Mouse (Mus musculus) granulocyte monocyte progenitor cell, adult 5-6 weeks (primary cell): Measurements from ENCODE around the gene Olfr119. TPM values are rescaled to one million over a fixed set of nuclear protein-coding genes. Genes with fewer than 3 reads are reported as not detected.
"Not testable (repeated sequence)": the region's sequence is repeated elsewhere in the genome, so short reads cannot be mapped to it uniquely, and the experiment has no call there.

Experiments used
- ATAC-seq: replicated peaks from 2 replicates; pipeline ENCODE4 v1.8.0; 2016; ENCODE audit warnings: mild to moderate bottlenecking, moderate TSS enrichment, inconsistent platforms; ENCODE audit not compliant: poor library complexity, severe bottlenecking
- total RNA-seq, 2 experiments: library from RNA; stranded (forward) in 1 of 2; stranded (reverse) in 1 of 2; fragments of 200-712, 200-1000 nt in 1 of 2; fragments of >200 nt in 1 of 2; fragmentation: Nextera tagmentation in 1 of 2; gene quantifications; 2 replicates each; pipeline ENCODE4 v1.2.3; 2014 to 2017

Gene Olfr119
- total RNA-seq (2014; fragmentation: Nextera tagmentation), result not detected in 2 replicates
- total RNA-seq (2017), result not detected in 2 replicates

GRCm38 (mm10) chr17:37696264-37696663 is at the start of gene Olfr119:
Olfr119 (plus strand) TSS chr17:37696564.
- not testable (repeated sequence) for ATAC-seq

- no peak for ATAC-seq
These were observed 32.7 kb upstream of the Olfr119 start, which contains the start of gene Olfr117 for GRCm38 (mm10) chr17:37663682-37664081. Olfr117 (minus strand) TSS chr17:37663782.

GRCm38 (mm10) chr17:37666688-37667087 is 29.7 kb upstream of the Olfr119 start, which contains the start of gene Olfr118:
Olfr118 (plus strand) TSS chr17:37666988.
- no peak for ATAC-seq

GRCm38 (mm10) chr17:37721508-37721907 is 25.1 kb downstream of the Olfr119 start, which contains the start of gene Olfr120:
Olfr120 (plus strand) TSS chr17:37721808.
- ATAC-seq, result no peak

GRCm38 (mm10) chr17:37738070-37738469 is 41.7 kb downstream of the Olfr119 start:
- ATAC-seq, result no peak

Other genes starting within 250 kb of the Olfr119 start
- not detected in 2 replicates for gene Olfr109, start 237.6 kb upstream of the Olfr119 start, total RNA-seq (2014; fragmentation: Nextera tagmentation)
- gene Olfr109, start 237.6 kb upstream of the Olfr119 start, total RNA-seq (2017), result not detected in 2 replicates
- gene H2-M2, start 213.0 kb upstream of the Olfr119 start, total RNA-seq (2014; fragmentation: Nextera tagmentation), result not detected in 2 replicates
- gene H2-M2, start 213.0 kb upstream of the Olfr119 start, total RNA-seq (2017), result not detected in 2 replicates
- not detected in 2 replicates for gene Olfr110, start 204.1 kb upstream of the Olfr119 start, total RNA-seq (2014; fragmentation: Nextera tagmentation)
- gene Olfr110, start 204.1 kb upstream of the Olfr119 start, total RNA-seq (2017), result not detected in 2 replicates
- not detected in 2 replicates for gene Olfr111, start 188.5 kb upstream of the Olfr119 start, total RNA-seq (2014; fragmentation: Nextera tagmentation)
- gene Olfr111, start 188.5 kb upstream of the Olfr119 start, total RNA-seq (2017), result not detected in 2 replicates
- gene Olfr112, start 127.1 kb upstream of the Olfr119 start, total RNA-seq (2014; fragmentation: Nextera tagmentation), result not detected in 2 replicates
- not detected in 2 replicates for gene Olfr112, start 127.1 kb upstream of the Olfr119 start, total RNA-seq (2017)
- gene Olfr113, start 118.9 kb upstream of the Olfr119 start, total RNA-seq (2014; fragmentation: Nextera tagmentation), result not detected in 2 replicates
- gene Olfr113, start 118.9 kb upstream of the Olfr119 start, total RNA-seq (2017), result not detected in 2 replicates
- not detected in 2 replicates for gene Olfr114, start 103.8 kb upstream of the Olfr119 start, total RNA-seq (2014; fragmentation: Nextera tagmentation)
- not detected in 2 replicates for gene Olfr114, start 103.8 kb upstream of the Olfr119 start, total RNA-seq (2017)
- gene Olfr115, start 69.5 kb upstream of the Olfr119 start, total RNA-seq (2014; fragmentation: Nextera tagmentation), result not detected in 2 replicates
- gene Olfr115, start 69.5 kb upstream of the Olfr119 start, total RNA-seq (2017), result not detected in 2 replicates
- not detected in 2 replicates for gene Olfr116, start 69.4 kb upstream of the Olfr119 start, total RNA-seq (2014; fragmentation: Nextera tagmentation)
- gene Olfr116, start 69.4 kb upstream of the Olfr119 start, total RNA-seq (2017), result not detected in 2 replicates
- gene Olfr117, start 32.8 kb upstream of the Olfr119 start, total RNA-seq (2014; fragmentation: Nextera tagmentation), result not detected in 2 replicates
- not detected in 2 replicates for gene Olfr117, start 32.8 kb upstream of the Olfr119 start, total RNA-seq (2017)
- not detected in 2 replicates for gene Olfr118, start 29.6 kb upstream of the Olfr119 start, total RNA-seq (2014; fragmentation: Nextera tagmentation)
- gene Olfr118, start 29.6 kb upstream of the Olfr119 start, total RNA-seq (2017), result not detected in 2 replicates
- not detected in 2 replicates for gene Olfr120, start 25.2 kb downstream of the Olfr119 start, total RNA-seq (2014; fragmentation: Nextera tagmentation)
- gene Olfr120, start 25.2 kb downstream of the Olfr119 start, total RNA-seq (2017), result not detected in 2 replicates
- not detected in 2 replicates for gene Olfr121, start 52.3 kb downstream of the Olfr119 start, total RNA-seq (2014; fragmentation: Nextera tagmentation)
- gene Olfr121, start 52.3 kb downstream of the Olfr119 start, total RNA-seq (2017), result not detected in 2 replicates
- not detected in 2 replicates for gene Olfr122, start 72.0 kb downstream of the Olfr119 start, total RNA-seq (2014; fragmentation: Nextera tagmentation)
- gene Olfr122, start 72.0 kb downstream of the Olfr119 start, total RNA-seq (2017), result not detected in 2 replicates
- gene Olfr123, start 97.0 kb downstream of the Olfr119 start, total RNA-seq (2014; fragmentation: Nextera tagmentation), result not detected in 2 replicates
- not detected in 2 replicates for gene Olfr123, start 97.0 kb downstream of the Olfr119 start, total RNA-seq (2017)
- not detected in 2 replicates for gene Olfr124, start 103.3 kb downstream of the Olfr119 start, total RNA-seq (2014; fragmentation: Nextera tagmentation)
- gene Olfr124, start 103.3 kb downstream of the Olfr119 start, total RNA-seq (2017), result not detected in 2 replicates
- not detected in 2 replicates for gene Olfr125, start 136.4 kb downstream of the Olfr119 start, total RNA-seq (2014; fragmentation: Nextera tagmentation)
- gene Olfr125, start 136.4 kb downstream of the Olfr119 start, total RNA-seq (2017), result not detected in 2 replicates
- not detected in 2 replicates for gene Olfr126, start 150.9 kb downstream of the Olfr119 start, total RNA-seq (2014; fragmentation: Nextera tagmentation)
- not detected in 2 replicates for gene Olfr126, start 150.9 kb downstream of the Olfr119 start, total RNA-seq (2017)
- not detected in 2 replicates for gene Olfr127, start 203.9 kb downstream of the Olfr119 start, total RNA-seq (2014; fragmentation: Nextera tagmentation)
- gene Olfr127, start 203.9 kb downstream of the Olfr119 start, total RNA-seq (2017), result not detected in 2 replicates
- gene Olfr128, start 224.0 kb downstream of the Olfr119 start, total RNA-seq (2014; fragmentation: Nextera tagmentation), result not detected in 2 replicates
- not detected in 2 replicates for gene Olfr128, start 224.0 kb downstream of the Olfr119 start, total RNA-seq (2017)